Mouse (Mus musculus): Measurements from ENCODE around the gene Clec1a. TPM values are rescaled to one million over a fixed set of nuclear protein-coding genes. Genes with fewer than 3 reads are reported as not detected.
A peak's percentile ranks its signal among the peaks of the same experiment; 100 is the strongest.

Gene Clec1a
- total RNA-seq, 2 experiments from 2014 or later: 0.15 TPM; not detected in 1

DNA sequence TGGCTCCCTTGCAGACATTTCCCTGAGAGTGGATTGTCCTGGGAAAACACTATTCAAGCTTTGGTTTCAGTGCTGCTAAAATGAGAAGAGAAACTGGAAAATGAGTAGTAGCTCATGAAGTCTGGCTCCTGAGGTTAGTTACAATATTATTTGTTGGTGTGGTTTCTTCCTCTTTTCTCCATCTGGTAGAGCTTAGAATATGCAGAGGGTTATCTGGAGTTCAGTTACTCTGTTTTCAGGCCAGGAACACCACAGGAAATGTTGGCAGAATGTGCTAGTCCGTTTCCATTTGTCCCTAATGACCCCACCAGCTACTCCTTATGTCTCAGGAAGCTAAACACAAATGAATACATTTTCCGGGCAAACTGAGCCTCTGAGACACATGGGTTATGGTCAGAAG lies 44.5 kb downstream of the Clec1a start:
- ATAC-seq (ENCODE audit: poor library complexity, severe bottlenecking): peak; percentile 85

DNA sequence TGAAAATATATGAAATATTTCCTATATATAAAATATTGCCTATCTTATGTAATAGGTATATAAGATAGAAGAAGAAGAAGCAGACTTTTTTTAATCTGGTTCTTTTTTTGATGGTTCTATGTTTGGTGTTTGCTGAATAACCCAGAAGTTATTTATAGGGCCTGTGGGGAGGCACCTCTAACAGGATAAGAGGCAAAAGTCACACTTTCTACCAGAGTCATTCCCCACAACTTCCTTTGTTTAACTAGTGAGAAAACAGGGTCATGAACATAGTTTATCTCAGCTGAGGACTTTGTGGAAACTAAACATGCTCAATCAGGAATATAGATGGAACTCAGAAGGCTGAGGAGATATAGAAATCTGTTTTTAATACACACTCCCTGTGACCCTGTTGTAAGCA lies 45.8 kb downstream of the Clec1a start:
- peak; percentile 26; the same call in 1 of the 2 replicates for ATAC-seq (ENCODE audit: poor library complexity, severe bottlenecking)

DNA sequence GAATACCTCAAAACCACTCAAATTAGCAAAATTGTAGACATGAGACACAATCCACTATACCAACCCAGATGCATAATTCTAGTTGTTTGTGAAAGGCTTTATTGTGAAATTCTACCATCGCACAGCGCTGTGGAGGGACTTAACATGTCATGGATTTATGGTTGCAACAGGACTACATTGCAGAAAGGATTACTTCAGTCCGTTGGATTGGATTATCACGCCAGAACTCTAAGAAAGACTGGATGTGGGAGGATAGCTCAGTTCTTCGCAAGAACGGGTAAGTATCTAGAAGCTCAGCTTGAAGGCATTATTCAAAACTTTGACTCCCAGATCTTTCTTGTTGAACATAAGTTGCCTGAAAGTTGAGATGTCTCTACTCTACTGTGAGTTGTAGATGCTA lies 48.4 kb downstream of the Clec1a start:
- ATAC-seq (ENCODE audit: poor library complexity, severe bottlenecking): 0 out of 2 replicates have a peak, but pooled peaks have one; percentile 26

DNA sequence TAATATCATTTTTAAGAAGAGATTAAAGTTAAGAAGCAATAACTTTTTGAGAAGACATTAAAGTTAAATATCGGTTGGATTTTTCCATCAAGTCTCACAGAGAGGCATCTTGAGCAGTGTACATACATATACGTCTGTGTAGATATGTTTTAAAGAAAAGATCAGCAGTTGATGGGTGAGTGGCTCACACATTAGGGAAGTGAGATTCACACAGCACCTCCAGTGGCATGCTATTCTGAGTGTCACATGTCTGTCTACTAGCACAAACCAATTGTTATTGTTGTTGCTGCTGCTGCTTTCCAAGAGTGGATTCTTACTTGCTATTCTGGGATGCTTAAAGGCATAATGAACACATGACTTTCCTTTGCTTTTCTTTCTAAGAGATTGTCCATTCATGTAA lies 49.4 kb downstream of the Clec1a start:
- ATAC-seq (ENCODE audit: poor library complexity, severe bottlenecking): peak; percentile 59

DNA sequence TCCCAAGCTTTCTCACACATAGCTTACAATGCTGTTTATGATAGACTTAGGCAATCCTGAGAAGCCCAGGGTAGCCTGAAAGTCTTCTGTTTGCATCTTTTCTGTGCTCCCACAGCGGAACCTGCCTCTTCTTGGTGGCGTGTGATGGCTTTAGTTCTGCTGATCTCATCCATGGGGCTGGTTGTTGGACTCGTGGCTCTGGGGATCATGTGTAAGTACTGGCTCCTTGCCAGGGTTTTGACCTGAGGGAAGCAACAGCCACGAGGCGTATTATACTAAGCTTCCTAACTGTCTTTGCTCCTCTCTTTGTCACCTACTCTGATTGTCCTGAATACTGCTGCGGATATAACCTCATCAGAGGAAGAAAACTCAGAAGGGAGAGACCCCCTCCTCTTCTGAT lies 51.9 kb downstream of the Clec1a start:
- no peak for ATAC-seq (ENCODE audit: poor library complexity, severe bottlenecking)

DNA sequence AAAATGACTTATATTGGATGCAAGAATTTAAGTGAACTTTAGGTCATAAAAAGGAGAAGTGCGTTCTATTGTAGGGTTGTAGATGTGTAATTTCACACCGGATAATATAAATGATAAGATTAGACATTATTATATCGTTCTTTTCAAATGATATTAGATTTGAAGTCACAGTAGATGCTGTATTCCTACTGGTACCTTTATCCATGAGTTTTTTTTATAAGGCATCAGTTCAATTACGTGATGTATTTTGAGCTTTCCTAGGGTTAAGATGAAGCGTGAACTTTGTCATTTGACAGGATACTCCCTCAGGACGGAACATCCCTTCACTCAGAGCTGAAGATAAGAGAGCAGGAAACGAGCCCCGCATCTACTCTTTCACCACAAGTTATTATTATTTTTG lies 54.8 kb downstream of the Clec1a start, which contains the start of gene Clec1b:
TSS of gene Clec1b (plus strand) at position 301 of the 400 bp plus-strand sequence.
- ATAC-seq (ENCODE audit: poor library complexity, severe bottlenecking): no peak

DNA sequence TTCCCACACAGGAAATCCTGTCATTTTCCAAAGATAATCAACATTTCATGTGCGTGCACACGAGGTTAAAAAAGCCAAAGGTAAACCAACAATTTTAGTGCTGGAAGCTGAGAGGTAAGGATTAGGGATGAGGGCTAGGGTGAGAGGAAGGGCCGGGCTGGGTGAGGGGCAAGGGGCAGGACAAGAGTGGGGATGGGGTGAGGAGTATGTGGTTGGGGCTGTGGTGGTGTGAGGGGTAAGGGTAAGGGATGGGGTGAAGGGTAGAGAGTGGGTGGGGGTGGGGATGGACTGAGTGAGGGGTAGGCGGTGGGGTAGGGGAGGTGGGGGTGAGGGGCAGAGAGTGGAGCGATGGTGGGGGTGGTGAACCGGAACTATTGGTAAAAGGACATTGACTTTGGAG lies 58.1 kb downstream of the Clec1a start:
- ATAC-seq (ENCODE audit: poor library complexity, severe bottlenecking): no peak

DNA sequence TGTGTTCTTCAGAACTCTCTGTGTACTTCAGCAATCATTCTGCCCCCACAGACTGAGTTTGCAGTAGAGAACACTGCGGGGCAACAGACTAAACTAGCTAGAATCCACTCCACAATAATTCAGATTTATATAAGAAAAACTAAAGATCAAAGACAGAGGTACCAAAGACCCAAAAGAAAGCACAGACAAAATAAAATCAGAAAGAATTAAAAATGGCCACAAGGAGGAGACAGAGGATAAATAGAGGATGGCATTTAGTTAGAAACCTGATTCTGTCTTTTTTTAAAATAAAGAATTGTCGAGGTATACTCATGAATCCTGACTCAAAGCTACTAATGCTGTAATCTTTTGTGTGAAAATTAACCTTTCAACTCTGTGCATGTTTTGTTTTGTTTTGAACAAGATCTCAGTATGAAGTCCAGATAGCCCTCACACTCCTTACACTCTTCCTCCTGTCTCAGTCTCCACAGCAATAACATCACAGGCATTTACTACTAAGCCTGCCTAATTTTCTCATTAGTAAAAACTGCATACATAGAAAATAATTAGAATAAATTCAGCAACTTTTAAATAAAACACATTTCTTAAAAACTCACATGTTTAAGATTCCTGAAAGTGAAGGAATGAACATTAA lies 58.6 kb downstream of the Clec1a start:
- peak; percentile 60 for ATAC-seq (ENCODE audit: poor library complexity, severe bottlenecking)

DNA sequence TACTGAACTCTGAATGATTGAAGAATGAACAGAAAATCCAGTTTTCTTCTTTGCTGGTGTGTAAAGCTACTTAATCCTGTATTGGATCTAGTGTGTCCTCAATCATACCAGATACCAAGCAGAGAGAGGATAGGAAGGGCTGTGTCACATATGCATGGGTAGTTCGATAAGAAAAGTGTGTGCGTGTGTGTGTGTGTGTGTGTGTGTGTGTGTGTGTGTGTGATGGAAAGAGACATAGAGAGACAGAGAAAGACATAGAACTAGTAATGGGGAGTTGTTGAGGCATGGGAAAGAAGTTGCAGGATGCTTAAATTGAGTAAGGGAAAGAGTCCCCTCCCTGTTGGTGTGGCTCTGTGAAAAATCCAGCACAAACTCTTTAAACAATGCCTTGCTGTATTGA lies 66.0 kb downstream of the Clec1a start, which contains the start of gene Clec12b:
TSS of gene Clec12b (minus strand) at position 101 of the 400 bp plus-strand sequence.
- ATAC-seq (ENCODE audit: poor library complexity, severe bottlenecking): no peak

DNA sequence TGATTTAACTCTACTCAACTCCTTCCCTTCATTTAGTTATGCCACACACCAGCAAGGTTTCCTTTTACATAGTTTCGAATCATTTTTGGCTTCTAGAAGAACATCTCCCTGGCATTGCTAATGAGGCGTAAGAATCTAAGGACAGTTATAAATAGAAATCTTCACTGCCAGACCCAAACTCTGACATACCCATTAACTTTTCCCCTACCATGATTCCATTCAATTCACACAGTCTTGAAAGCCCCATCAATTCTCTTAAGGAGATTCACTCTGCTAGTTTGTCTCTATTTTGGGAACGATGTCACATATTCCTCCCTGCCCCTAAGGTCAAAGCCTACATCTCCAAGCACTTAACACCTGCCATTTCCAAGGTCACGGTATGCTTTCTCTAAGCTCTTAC lies 66.8 kb downstream of the Clec1a start:
- no peak for ATAC-seq (ENCODE audit: poor library complexity, severe bottlenecking)

DNA sequence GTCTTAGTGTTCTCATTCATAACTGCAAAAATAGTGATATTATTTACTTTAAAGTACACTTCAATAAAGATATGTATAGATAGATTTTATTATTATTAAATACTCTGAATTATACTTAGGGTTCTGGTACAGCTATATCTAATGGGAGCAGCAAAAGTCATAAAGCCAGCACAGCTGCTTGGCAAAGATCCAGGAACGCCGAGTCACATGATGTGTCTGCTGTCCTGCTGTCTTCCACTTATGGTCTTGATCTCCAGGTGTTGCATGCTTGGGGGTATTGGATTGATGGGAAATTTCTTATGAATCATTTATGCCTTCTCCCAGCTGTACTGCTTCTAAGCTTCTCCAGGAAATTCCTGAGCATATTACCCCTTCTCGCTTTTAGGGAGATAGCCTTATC lies 68.3 kb downstream of the Clec1a start:
- no peak for ATAC-seq (ENCODE audit: poor library complexity, severe bottlenecking)

DNA sequence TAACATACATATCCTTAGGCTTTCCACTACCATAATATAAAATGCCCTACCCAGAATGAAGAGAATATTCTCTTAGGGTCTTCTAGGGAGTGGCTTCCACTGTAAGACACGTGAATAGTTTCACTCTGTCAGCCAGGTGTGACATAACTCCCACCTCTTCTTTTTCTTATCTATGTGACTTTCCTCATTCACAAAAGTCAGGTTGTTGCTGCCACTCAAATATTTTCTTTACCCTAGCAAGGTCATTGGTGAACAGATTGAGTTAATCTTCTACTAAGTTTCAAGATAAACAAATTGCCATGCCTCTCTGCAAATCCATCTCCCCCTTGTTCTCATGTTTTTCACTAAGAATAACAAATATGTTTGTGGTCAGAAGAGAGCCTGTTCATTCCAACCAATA lies 70.1 kb downstream of the Clec1a start:
- no peak for ATAC-seq (ENCODE audit: poor library complexity, severe bottlenecking)

DNA sequence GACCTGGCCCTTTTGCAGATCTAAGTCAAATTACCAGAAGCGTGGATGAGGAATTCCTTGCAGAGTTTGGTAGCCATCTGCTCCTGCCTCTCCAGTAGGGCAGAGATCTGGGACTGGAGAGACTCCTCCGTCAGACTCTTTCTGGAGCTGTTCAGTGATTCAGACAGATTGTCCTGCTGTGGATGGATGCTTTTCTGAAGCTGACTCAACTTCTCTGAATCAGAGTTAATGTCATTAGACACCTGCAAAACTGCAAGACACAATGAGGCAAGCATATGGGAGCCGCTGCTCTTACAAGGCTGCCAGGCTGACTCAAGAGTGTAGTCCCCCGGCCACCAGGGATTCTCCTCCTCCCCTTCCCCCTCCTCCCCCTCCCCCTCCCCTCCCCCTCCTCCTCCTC lies 71.3 kb downstream of the Clec1a start:
- no peak for ATAC-seq (ENCODE audit: poor library complexity, severe bottlenecking)

DNA sequence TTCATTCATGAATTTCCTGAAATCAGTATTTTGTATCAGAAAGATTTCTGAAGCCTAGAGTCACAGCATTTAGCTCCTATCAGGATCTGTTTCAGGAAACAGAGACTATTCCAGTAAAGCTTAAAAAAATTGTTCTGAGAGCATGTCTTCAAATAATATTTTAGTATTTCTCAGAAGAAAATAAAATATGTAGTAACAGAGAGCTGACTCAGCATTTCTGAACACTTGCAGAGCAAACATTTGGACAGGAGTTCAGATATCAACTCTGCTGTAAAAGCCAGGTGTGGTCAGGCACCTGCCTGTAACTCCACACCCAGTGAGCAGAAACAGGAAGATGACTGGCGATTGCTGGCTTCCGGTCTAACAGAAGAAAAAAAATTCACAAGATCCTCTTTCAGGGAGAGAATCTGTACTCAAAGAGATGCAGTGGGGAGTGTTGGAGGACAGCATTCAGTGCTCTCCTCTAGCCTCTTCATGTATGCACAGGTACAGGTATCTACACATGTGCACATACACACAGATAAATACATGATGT lies 76.8 kb downstream of the Clec1a start:
- ATAC-seq (ENCODE audit: poor library complexity, severe bottlenecking): peak; percentile 99

Other genes with a start within 250 kb of the Clec1a start
- 21.3 and 25.9 TPM in 2 replicates for gene Cd69, start 176.6 kb downstream of the Clec1a start, total RNA-seq (2015)
- 20.6 and 22.7 TPM in 2 replicates for gene Cd69, start 176.6 kb downstream of the Clec1a start, total RNA-seq (2017)
- 0.54 TPM in 1 of 2 replicates, not detected in the other for gene 4922502D21Rik, start 120.2 kb downstream of the Clec1a start, total RNA-seq (2015)
- 0.44 TPM in 1 of 2 replicates, not detected in the other for gene 4922502D21Rik, start 120.2 kb downstream of the Clec1a start, total RNA-seq (2017)
- 449 and 472 TPM in 2 replicates for gene Clec12a, start 109.3 kb downstream of the Clec1a start, total RNA-seq (2015)
- 389 and 405 TPM in 2 replicates for gene Clec12a, start 109.3 kb downstream of the Clec1a start, total RNA-seq (2017)
- gene Clec12b, start 66.1 kb downstream of the Clec1a start, total RNA-seq (2015): not detected in 2 replicates
- not detected in 2 replicates for gene Clec12b, start 66.1 kb downstream of the Clec1a start, total RNA-seq (2017)
- 3.6 and 5.5 TPM in 2 replicates for gene Clec1b, start 54.7 kb downstream of the Clec1a start, total RNA-seq (2015)
- gene Clec1b, start 54.7 kb downstream of the Clec1a start, total RNA-seq (2017): 3.8 and 4.5 TPM in 2 replicates
- 27.6 and 31.4 TPM in 2 replicates for gene Clec9a, start 43.1 kb downstream of the Clec1a start, total RNA-seq (2015)
- 13.4 and 14.3 TPM in 2 replicates for gene Clec9a, start 43.1 kb downstream of the Clec1a start, total RNA-seq (2017)
- 10.0 and 12.9 TPM in 2 replicates for gene Olr1, start 55.2 kb upstream of the Clec1a start, total RNA-seq (2015)
- 9.6 and 13.9 TPM in 2 replicates for gene Olr1, start 55.2 kb upstream of the Clec1a start, total RNA-seq (2017)
- gene Tmem52b, start 60.6 kb upstream of the Clec1a start, total RNA-seq (2015): not detected in 2 replicates
- not detected in 2 replicates for gene Tmem52b, start 60.6 kb upstream of the Clec1a start, total RNA-seq (2017)
- 5.6 and 7.4 TPM in 2 replicates for gene Gabarapl1, start 81.2 kb upstream of the Clec1a start, total RNA-seq (2015)
- 17.6 and 20.7 TPM in 2 replicates for gene Gabarapl1, start 81.2 kb upstream of the Clec1a start, total RNA-seq (2017)
- 3.9 and 7.2 TPM in 2 replicates for gene Klre1, start 125.9 kb upstream of the Clec1a start, total RNA-seq (2015)
- 4.1 and 8.3 TPM in 2 replicates for gene Klre1, start 125.9 kb upstream of the Clec1a start, total RNA-seq (2017)
- gene Klrd1, start 139.8 kb upstream of the Clec1a start, total RNA-seq (2015): 20.4 and 41.6 TPM in 2 replicates
- 14.1 and 18.1 TPM in 2 replicates for gene Klrd1, start 139.8 kb upstream of the Clec1a start, total RNA-seq (2017)
- 22.0 and 28.7 TPM in 2 replicates for gene Klrk1, start 171.9 kb upstream of the Clec1a start, total RNA-seq (2015)
- gene Klrk1, start 171.9 kb upstream of the Clec1a start, total RNA-seq (2017): 19.9 and 34.0 TPM in 2 replicates
- 0.29 and 1.4 TPM in 2 replicates for gene Klrc3, start 191.3 kb upstream of the Clec1a start, total RNA-seq (2015)
- not detected in 2 replicates for gene Klrc3, start 191.3 kb upstream of the Clec1a start, total RNA-seq (2017)
- 2.4 and 4.2 TPM in 2 replicates for gene Klrc2, start 208.7 kb upstream of the Clec1a start, total RNA-seq (2015)
- 2.7 and 5.2 TPM in 2 replicates for gene Klrc2, start 208.7 kb upstream of the Clec1a start, total RNA-seq (2017)
- gene Klrc1, start 227.0 kb upstream of the Clec1a start, total RNA-seq (2015): 4.3 and 7.1 TPM in 2 replicates
- gene Klrc1, start 227.0 kb upstream of the Clec1a start, total RNA-seq (2017): 6.6 and 17.9 TPM in 2 replicates

Data from megakaryocyte, adult 5-6 weeks (primary cell).